Comparison of ENCODE assay signal across 8 mouse cellular contexts in genomic region chr15:7263822-7264221, GRCm38 (mm10).
A peak's percentile ranks its signal among the peaks of the same experiment; 100 is the strongest.
DNase-seq lines count a peak whose midpoint lies in the region; ATAC-seq and TF ChIP-seq lines count a peak whose summit lies in the region.

No protein-coding gene starts in this region.

- no peak overlapping the region for H3K4me2 ChIP-seq in hindbrain, embryonic 13.5 days

- no peak overlapping the region for H3K4me3 ChIP-seq in cerebellum, adult 2 months (replicated peaks; ENCODE audit: insufficient read depth, low read depth, low read length)
- H3K4me3 ChIP-seq in hindbrain, embryonic 13.5 days = no peak overlapping the region

- WGBS in cerebellum, adult 2 months = 3% methylated on average over 3 of the region's 3 CpGs
- 18% methylated on average over 3 of the region's 3 CpGs for WGBS in hindbrain, embryonic 13.5 days

- TF ChIP-seq POLR2A in cerebellum, adult 2 months (IDR thresholded peaks at IDR 0.05; ENCODE audit: borderline replicate concordance, insufficient read depth, low read length) = no peak

- TF ChIP-seq CTCF in cerebellum, adult 2 months (IDR thresholded peaks at IDR 0.05; ENCODE audit: borderline replicate concordance, insufficient read depth, low read depth, low read length) = peak; percentile 62

- H3K9ac ChIP-seq in hindbrain, embryonic 13.5 days = no peak overlapping the region

- H3K36me3 ChIP-seq in hindbrain, embryonic 13.5 days = no peaks in the 10 kb centered on the region

- H3K27me3 ChIP-seq in cerebellum, adult 2 months (ENCODE audit: control insufficient read depth, insufficient read depth, low read length) = no peaks in the 10 kb centered on the region
- H3K27me3 ChIP-seq in hindbrain, embryonic 13.5 days = no peaks in the 10 kb centered on the region

- no peak overlapping the region for H3K27ac ChIP-seq in cerebellum, adult 2 months (ENCODE audit: insufficient read depth, low read length)
- H3K27ac ChIP-seq in hindbrain, embryonic 13.5 days = no peak overlapping the region

- H3K4me1 ChIP-seq in cerebellum, adult 2 months (ENCODE audit: control insufficient read depth, insufficient read depth, low read length) = no peaks in the 10 kb centered on the region
- no peaks in the 10 kb centered on the region for H3K4me1 ChIP-seq in hindbrain, embryonic 13.5 days (replicated peaks)

- no peaks in the 10 kb centered on the region for H3K9me3 ChIP-seq in hindbrain, embryonic 13.5 days

- peak; percentile 86 for DNase-seq in R1 (ENCODE audit: low read depth, low spot score)
- DNase-seq in cerebellum, adult 2 months = peak; percentile 50 to 51
- DNase-seq in forelimb bud, embryonic 11.5 days (ENCODE audit: low read depth, low spot score) = peak; percentile 73
- peak; percentile 84 for DNase-seq in layer of hippocampus, postnatal 10 days (ENCODE audit: low spot score in 2 of 2)
- peak; percentile 83 to 86 for DNase-seq in lung, postnatal 4 days
- peak; percentile 84 for DNase-seq in right cerebral cortex, postnatal 14 days
- DNase-seq in yolk sac, embryonic 10.5 days (ENCODE audit: low spot score) = peak; percentile 57

- peak; percentile 71 for ATAC-seq in hindbrain, embryonic 13.5 days (ENCODE audit: low FRiP score)
